Mouse (Mus musculus) MEL (cell line): Measurements from ENCODE around the gene Dmac2.
"Not testable (repeated sequence)": the region's sequence is repeated elsewhere in the genome, so short reads cannot be mapped to it uniquely, and the experiment has no call there.

Experiments
- BHLHE40 ChIP-seq: IDR thresholded peaks from 2 replicates; pipeline ENCODE4 v1.6.1; 2012; ENCODE audit warnings: low read depth, mild to moderate bottlenecking, inconsistent platforms, low read length, improper control_type of control experiment, borderline replicate concordance
- EP300 ChIP-seq, 2 experiments: IDR thresholded peaks; 2 replicates each; pipeline ENCODE4 v1.6.1; 2011; ENCODE audit warnings: improper control_type of control experiment in 2 of 2, low read length in 2 of 2, low read depth in 1 of 2, mild to moderate bottlenecking in 1 of 2

GRCm38 (mm10) chr7:25573806-25574205 lies 45.4 kb upstream of the Dmac2 start:
- not testable (repeated sequence) for TF ChIP-seq EP300 (IDR thresholded peaks at IDR 0.05; ENCODE audit: low read depth in 1 of 2, low read length in 2 of 2); BHLHE40
